Mouse (Mus musculus): ENCODE data around the gene Etfa. TPM values are rescaled to one million over a fixed set of nuclear protein-coding genes. Genes with fewer than 3 reads are reported as not detected.
A peak's percentile ranks its signal among the peaks of the same experiment; 100 is the strongest.

Etfa gene
- polyA plus RNA-seq, 1 experiment: 62.1 TPM

DNA sequence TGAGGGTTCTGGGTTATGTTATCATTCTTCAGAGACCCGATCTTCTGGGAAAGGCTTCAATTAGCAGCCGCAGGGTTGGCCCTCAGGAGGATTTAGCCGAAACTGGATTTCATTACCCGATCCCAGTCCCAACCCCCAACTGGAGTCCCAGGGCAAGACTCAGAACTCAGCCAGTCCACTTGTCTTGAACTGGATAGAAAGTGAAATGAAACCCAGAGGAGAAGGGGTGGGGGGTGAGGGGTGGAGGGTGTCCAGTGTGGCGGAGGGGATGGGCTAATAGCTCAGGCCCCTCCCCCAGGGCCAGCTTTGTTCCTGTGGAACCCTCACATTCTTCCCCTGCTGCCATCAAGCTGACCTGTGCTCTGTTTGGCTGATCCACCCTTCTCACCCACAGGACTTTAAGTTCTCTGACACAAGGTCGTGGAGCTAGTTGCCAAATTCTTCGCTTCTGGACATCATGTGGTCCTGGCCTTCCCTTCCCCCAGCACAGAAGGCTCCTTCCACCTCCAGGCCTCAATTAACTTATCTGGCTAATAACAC is 86.7 kb downstream of the Etfa start:
- Histone ChIP-seq H3K4me1 (ENCODE audit: control insufficient read depth, insufficient read depth, insufficient read length, low read length) (peaks cover 40% of the 10 kb centered on the region), H3K36me3 (ENCODE audit: control insufficient read depth, insufficient read depth, low read length) (no peaks in the 10 kb centered on the region), H3K27ac (ENCODE audit: insufficient read depth, low read depth, low read length) (no peak overlapping the region), H3K27me3 (ENCODE audit: control insufficient read depth, insufficient read depth, low read length) (no peaks in the 10 kb centered on the region), H3K4me3 (ENCODE audit: low read depth, low read length) (no peak overlapping the region)
- TF ChIP-seq POLR2A (IDR thresholded peaks at IDR 0.05; ENCODE audit: low read depth, low read length) (no peak), CTCF (IDR thresholded peaks at IDR 0.05; ENCODE audit: extremely low read depth, insufficient read length, insufficient replicate concordance, low read depth, low read length) (no peak)
- WGBS: 79% methylated on average over 7 of the region's 7 CpGs

DNA sequence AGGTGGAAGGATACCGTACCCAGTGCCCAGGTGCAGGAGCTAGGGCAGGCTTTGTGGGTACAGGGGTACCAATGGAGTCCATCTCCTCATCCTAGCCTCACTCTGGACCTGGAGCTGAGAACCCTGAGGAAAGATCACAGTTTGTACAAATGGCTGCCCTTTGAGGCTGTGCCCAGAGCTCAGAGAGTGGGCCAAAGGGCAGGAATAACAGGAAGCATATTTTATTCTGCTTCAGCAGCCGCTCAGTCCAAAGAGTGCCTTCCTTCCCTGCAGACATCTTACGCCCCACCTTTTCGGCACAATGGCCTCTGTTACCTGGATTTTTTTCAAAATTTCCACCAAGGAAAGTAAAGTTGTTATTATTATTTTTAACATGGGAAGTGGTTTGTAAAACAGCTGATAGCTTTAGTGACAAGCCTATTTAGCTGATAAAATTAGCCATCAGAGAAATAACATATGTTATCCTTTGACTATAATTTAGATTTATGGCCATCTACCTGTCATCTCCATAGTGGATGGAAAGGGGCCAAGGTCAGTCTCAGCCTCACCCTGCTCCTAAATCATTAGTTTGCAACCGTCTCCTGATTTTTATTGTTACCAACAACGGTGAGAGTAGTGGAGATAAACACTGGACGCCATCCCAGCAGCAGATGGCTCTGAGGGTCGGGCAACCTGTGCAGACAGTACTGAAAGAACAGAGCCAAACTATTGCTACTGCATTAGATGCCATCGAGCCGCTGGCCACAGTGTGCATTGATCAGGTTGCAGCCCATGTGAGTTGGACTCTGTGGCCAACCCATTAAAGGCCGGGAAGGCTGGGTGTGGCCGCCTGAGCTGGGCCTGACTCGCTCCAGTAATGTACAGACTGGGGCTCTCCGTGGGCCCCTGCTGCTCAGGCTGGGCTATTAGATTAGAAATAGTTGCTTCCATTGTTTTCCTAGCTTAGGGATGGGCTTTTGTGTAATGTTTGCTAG is 88.3 kb downstream of the Etfa start:
- Histone ChIP-seq H3K27me3 (ENCODE audit: control insufficient read depth, insufficient read depth, low read length) (no peaks in the 10 kb centered on the region), H3K27ac (ENCODE audit: insufficient read depth, low read depth, low read length) (peak overlapping the region; percentile 98), H3K4me1 (ENCODE audit: control insufficient read depth, insufficient read depth, insufficient read length, low read length) (peaks cover 39% of the 10 kb centered on the region), H3K36me3 (ENCODE audit: control insufficient read depth, insufficient read depth, low read length) (no peaks in the 10 kb centered on the region), H3K4me3 (ENCODE audit: low read depth, low read length) (no peak overlapping the region; the same call in 1 of the 2 replicates)
- whole genome bisulfite sequencing: 26% methylated on average over 14 of the region's 14 CpGs
- TF ChIP-seq CTCF (IDR thresholded peaks at IDR 0.05; ENCODE audit: extremely low read depth, insufficient read length, insufficient replicate concordance, low read depth, low read length): no peak
- TF ChIP-seq POLR2A (IDR thresholded peaks at IDR 0.05; ENCODE audit: low read depth, low read length): no peak

DNA sequence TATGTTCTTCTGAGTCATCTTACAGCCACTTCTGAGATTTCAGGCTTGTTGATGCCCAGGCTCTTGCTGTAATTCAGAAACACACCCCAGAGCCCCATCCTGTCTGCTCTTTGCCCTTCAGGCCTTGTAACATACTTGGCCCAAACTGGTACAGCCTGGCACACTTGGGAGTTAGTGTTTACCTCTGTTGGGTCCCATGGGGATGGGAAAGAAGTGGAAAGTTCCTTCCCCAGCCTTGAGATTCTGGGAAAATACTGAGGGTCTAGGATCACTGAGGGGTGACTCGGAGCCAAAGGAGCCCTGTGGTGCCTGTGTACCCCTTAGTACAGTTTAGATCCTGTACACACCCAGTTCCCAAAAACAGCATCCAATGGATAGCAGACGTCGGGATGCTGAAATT is 90.3 kb downstream of the Etfa start:
- WGBS: 90% methylated on average over 3 of the region's 3 CpGs
- peaks cover 37% of the 10 kb centered on the region; the same call in 1 of the 2 replicates for H3K4me1 ChIP-seq (ENCODE audit: control insufficient read depth, insufficient read depth, insufficient read length, low read length)
- no peak overlapping the region for H3K27ac ChIP-seq (ENCODE audit: insufficient read depth, low read depth, low read length)
- no peak for TF ChIP-seq POLR2A (IDR thresholded peaks at IDR 0.05; ENCODE audit: low read depth, low read length)
- no peak for TF ChIP-seq CTCF (IDR thresholded peaks at IDR 0.05; ENCODE audit: extremely low read depth, insufficient read length, insufficient replicate concordance, low read depth, low read length)
- no peak overlapping the region for H3K4me3 ChIP-seq (ENCODE audit: low read depth, low read length)
- H3K27me3 ChIP-seq (ENCODE audit: control insufficient read depth, insufficient read depth, low read length): no peaks in the 10 kb centered on the region
- H3K36me3 ChIP-seq (ENCODE audit: control insufficient read depth, insufficient read depth, low read length): no peaks in the 10 kb centered on the region

DNA sequence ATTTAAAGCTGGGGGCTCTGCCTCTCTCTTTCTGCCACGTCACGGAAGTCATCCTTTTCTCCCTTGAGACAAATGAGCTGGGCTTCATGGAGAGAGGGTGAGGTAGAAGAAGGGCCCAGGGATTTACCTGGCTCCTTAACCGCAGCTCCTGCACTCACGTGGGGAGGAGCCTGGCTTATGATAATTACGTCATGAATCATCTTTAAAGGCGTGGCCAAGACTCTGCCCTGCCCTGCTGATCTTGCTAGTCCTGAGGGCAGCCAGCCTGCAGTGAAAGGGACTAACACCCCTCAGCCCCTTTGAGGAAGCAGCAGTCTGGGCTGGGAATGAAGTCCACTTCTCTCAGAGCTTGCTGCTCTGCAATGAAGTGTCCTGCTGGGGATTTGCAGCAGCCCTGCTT is 100.9 kb downstream of the Etfa start:
- H3K4me3 ChIP-seq (ENCODE audit: low read depth, low read length): peak overlapping the region; percentile 27; the same call in 1 of the 2 replicates
- H3K27ac ChIP-seq (ENCODE audit: insufficient read depth, low read depth, low read length): peak overlapping the region; percentile 80
- H3K36me3 ChIP-seq (ENCODE audit: control insufficient read depth, insufficient read depth, low read length): no peaks in the 10 kb centered on the region
- WGBS: 21% methylated on average over 6 of the region's 6 CpGs
- TF ChIP-seq CTCF (IDR thresholded peaks at IDR 0.05; ENCODE audit: extremely low read depth, insufficient read length, insufficient replicate concordance, low read depth, low read length) (no peak), POLR2A (IDR thresholded peaks at IDR 0.05; ENCODE audit: low read depth, low read length) (no peak; the same call in 1 of the 2 replicates)
- H3K4me1 ChIP-seq (ENCODE audit: control insufficient read depth, insufficient read depth, insufficient read length, low read length): peaks cover 14% of the 10 kb centered on the region
- H3K27me3 ChIP-seq (ENCODE audit: control insufficient read depth, insufficient read depth, low read length): no peaks in the 10 kb centered on the region

DNA sequence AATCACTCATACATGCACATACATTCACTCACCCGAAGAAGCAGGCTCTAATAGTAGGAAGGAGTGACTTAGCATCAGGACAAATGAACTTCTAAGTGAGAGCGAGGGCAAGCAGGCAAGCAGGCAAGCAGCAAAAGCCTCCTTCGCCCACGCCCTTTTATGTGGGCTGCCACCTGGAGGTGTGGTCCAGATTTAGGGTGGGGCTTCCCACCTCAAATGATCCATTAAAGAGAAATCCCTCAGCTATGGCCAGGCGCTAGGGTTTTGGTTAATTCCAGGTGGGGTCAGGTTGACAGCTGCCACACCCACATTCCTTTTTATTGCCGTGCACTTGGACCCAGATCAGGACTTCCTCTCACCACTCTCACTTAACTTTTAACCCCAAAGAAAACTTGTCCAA is 101.6 kb downstream of the Etfa start:
- Histone ChIP-seq H3K4me3 (ENCODE audit: low read depth, low read length) (no peak overlapping the region), H3K4me1 (ENCODE audit: control insufficient read depth, insufficient read depth, insufficient read length, low read length) (peaks cover 14% of the 10 kb centered on the region), H3K27ac (ENCODE audit: insufficient read depth, low read depth, low read length) (no peak overlapping the region; the same call in 1 of the 2 replicates), H3K36me3 (ENCODE audit: control insufficient read depth, insufficient read depth, low read length) (no peaks in the 10 kb centered on the region), H3K27me3 (ENCODE audit: control insufficient read depth, insufficient read depth, low read length) (no peaks in the 10 kb centered on the region)
- 15% methylated on average over 6 of the region's 6 CpGs for WGBS
- TF ChIP-seq POLR2A (IDR thresholded peaks at IDR 0.05; ENCODE audit: low read depth, low read length) (no peak), CTCF (IDR thresholded peaks at IDR 0.05; ENCODE audit: extremely low read depth, insufficient read length, insufficient replicate concordance, low read depth, low read length) (no peak)

DNA sequence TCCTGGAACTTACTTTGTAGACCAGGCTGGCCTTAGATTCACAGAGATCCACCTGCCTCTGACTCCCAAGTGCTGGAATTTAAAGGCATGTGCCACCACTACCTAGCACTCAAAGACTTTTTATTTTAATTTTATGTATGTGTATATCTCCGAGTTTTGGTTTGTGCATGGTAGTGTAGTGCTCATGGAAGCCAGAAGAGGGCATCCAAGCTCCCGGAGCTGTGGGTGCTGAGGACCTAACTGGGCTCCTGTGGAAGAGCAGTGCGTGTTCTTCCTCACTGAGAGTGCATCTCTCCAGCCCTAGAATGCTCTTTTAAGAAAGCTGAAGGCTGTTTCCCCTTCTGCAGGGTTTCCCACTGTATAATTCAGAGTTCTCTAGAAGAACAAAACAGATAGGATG is 102.2 kb downstream of the Etfa start:
- no peaks in the 10 kb centered on the region for H3K27me3 ChIP-seq (ENCODE audit: control insufficient read depth, insufficient read depth, low read length)
- H3K27ac ChIP-seq (ENCODE audit: insufficient read depth, low read depth, low read length): no peak overlapping the region; the same call in 1 of the 2 replicates
- TF ChIP-seq POLR2A (IDR thresholded peaks at IDR 0.05; ENCODE audit: low read depth, low read length): no peak
- peak; percentile 52; the same call in 1 of the 2 replicates for TF ChIP-seq CTCF (IDR thresholded peaks at IDR 0.05; ENCODE audit: extremely low read depth, insufficient read length, insufficient replicate concordance, low read depth, low read length)
- no peaks in the 10 kb centered on the region for H3K36me3 ChIP-seq (ENCODE audit: control insufficient read depth, insufficient read depth, low read length)
- 36% methylated on average over 3 of the region's 3 CpGs for WGBS
- H3K4me3 ChIP-seq (ENCODE audit: low read depth, low read length): no peak overlapping the region
- peaks cover 14% of the 10 kb centered on the region for H3K4me1 ChIP-seq (ENCODE audit: control insufficient read depth, insufficient read depth, insufficient read length, low read length)

DNA sequence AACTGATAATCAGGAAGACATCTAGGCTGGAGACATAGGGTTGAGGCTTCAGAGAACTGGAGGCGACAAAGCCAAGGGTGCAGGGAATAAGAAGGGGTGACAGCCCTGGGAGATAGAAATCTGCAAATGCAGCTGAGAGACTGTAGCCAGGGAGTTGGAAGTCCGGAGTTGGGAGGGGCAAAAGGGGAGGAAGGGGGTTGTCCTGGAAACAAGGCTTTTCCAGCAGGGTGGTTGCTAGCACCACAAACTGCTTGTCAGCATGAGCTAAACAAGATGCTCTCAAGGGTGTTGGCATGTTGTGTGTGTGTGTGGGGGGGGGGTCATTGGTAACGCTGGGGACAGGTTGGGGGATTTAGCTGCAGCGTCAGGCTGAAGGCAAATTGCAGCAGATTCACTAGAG is 103.2 kb downstream of the Etfa start:
- 66% methylated on average over 4 of the region's 4 CpGs for WGBS
- H3K36me3 ChIP-seq (ENCODE audit: control insufficient read depth, insufficient read depth, low read length): no peaks in the 10 kb centered on the region
- no peak overlapping the region for H3K27ac ChIP-seq (ENCODE audit: insufficient read depth, low read depth, low read length)
- no peaks in the 10 kb centered on the region for H3K27me3 ChIP-seq (ENCODE audit: control insufficient read depth, insufficient read depth, low read length)
- peaks cover 14% of the 10 kb centered on the region for H3K4me1 ChIP-seq (ENCODE audit: control insufficient read depth, insufficient read depth, insufficient read length, low read length)
- TF ChIP-seq CTCF (IDR thresholded peaks at IDR 0.05; ENCODE audit: extremely low read depth, insufficient read length, insufficient replicate concordance, low read depth, low read length) (no peak), POLR2A (IDR thresholded peaks at IDR 0.05; ENCODE audit: low read depth, low read length) (no peak)
- no peak overlapping the region for H3K4me3 ChIP-seq (ENCODE audit: low read depth, low read length)

Data from small intestine, adult 2 months (tissue).